Mouse (Mus musculus) adrenal gland, adult 18-20 months (tissue): Measurements from ENCODE around the gene Ttc23. TPM values are rescaled to one million over a fixed set of nuclear protein-coding genes. Genes with fewer than 3 reads are reported as not detected.

Source experiments
- DNase-seq, 2 experiments: peaks; one replicate each; pipeline ENCODE4 v3.0.0; 2021 to 2022; ENCODE audit warnings: low spot score in 2 of 2
- microRNA-seq, 2 experiments: library from miRNA; unstranded; fragments of <30 nt; microRNA quantifications; one replicate each; pipeline ENCODE4 v1.2.0; 2021; ENCODE audit warnings: borderline number of aligned reads in 2 of 2
- total RNA-seq, 2 experiments: library from RNA; stranded (reverse); gene quantifications; 1 replicate in 1 of 2; 2 replicates in 1 of 2; pipeline ENCODE4 v1.2.3; 2021

Ttc23 gene
- total RNA-seq, 2 experiments from 2014 or later = 19.2 to 24.1 TPM

GRCm38 (mm10) chr7:67797065-67797464, 149.9 kb downstream of the Ttc23 start:
- peak in 1 of 2 experiments; percentile 12 for DNase-seq

GRCm38 (mm10) chr7:67798476-67798875, 151.3 kb downstream of the Ttc23 start:
- DNase-seq = peak in 1 of 2 experiments; percentile 2

GRCm38 (mm10) chr7:67800547-67800946, 153.3 kb downstream of the Ttc23 start:
- DNase-seq = peak in 1 of 2 experiments; percentile 7

GRCm38 (mm10) chr7:67801022-67801421, 153.8 kb downstream of the Ttc23 start:
- no peak for DNase-seq

GRCm38 (mm10) chr7:67803015-67803856, 156.0 kb downstream of the Ttc23 start:
- DNase-seq = peak; percentile 92 to 93

GRCm38 (mm10) chr7:67803857-67804215, 156.6 kb downstream of the Ttc23 start:
- DNase-seq = no peak

Small RNAs within 50 kb of the gene (microRNA-seq; reads per million reads assigned to microRNA genes)
- 0 reads per million in 2 experiments for gene Gm23844

Other genes starting within 250 kb of the Ttc23 start
- gene Lrrc28, start 2.1 kb upstream of the Ttc23 start, total RNA-seq = 10 to 100 TPM; 19.5 to 20.1 TPM
- gene Synm, start 112.3 kb downstream of the Ttc23 start, total RNA-seq = 10 to 100 TPM; 10.6 to 16.3 TPM